Mouse (Mus musculus): ENCODE results near the gene Krt39. TPM values are rescaled to one million over a fixed set of nuclear protein-coding genes. Genes with fewer than 3 reads are reported as not detected.

Gene Krt39
- polyA plus RNA-seq (2014; fragmentation: Illumina TruSeq; extraction: RNeasy Lipid Tissue Mini Kit (QIAGEN cat#74804); ENCODE audit: low read depth, low replicate concordance) = not detected

GRCm38 (mm10) chr11:99521288-99521860, at the start of gene Krt39:
Krt39 (minus strand) TSS chr11:99521338.

DNA sequence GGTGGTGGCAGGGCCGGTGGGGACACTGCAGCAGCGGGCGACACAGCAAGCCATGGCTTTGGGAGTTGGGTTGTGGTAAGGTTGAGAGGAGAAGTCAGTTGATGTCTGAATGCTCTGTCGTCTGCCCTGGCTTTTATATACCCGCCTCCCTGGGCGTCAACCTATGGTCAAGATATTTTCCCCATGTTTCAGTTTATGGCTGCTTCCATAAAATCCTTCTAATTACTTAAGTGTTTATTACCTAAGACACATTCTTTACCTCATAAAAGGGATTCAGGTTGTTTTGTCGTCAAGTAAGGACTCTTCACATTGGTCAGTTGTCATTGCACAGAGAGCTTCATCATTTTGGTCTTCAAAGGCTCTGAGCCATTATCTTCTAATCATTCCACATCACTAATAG, 45.4 kb upstream of the Krt39 start, which contains the start of gene Krtap3-1:
Gene Krtap3-1, minus strand, starts transcription at position 101 of the 400 bp plus-strand sequence.

DNA sequence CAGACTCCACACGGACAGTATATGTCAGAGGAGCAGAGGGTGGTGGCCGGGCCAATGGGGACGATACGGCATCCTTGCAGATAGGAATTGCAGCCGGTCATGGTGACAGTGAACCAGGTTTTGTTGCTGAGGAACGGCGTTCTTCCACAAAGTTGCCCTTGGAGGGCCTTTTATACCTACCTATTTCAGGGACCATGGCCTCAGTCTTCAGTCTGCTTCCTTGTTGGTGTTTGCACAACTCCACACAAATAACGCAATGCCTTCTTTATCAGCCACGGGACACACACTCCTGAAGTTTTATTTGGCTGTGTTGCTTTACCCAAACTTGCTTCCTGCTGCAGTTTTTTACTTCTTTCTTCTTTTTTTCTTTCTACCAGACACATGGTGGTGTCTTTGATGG, 38.2 kb upstream of the Krt39 start, which contains the start of gene Gm11939:
Gene Gm11939, minus strand, starts transcription at position 101 of the 400 bp plus-strand sequence.

DNA sequence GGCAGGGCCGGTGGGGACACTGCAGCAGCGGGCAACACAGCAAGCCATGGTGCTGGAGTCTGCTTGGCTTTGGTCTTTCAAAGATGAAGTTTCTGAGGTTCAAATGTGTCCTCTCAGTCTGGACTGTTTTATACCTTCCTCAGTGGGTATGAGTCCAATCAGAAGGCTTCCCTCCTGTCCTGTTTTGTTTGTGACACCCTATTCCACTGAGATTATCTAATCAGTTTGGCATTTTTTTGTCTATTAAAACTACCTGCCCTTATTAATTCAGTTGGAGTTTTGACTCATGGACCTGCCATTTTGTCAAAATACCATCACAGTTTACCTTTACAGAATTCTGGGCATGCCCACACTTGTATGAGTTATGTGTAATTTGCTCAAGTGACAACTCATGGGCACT, 35.6 kb upstream of the Krt39 start, which contains the start of gene Krtap3-2:
Gene Krtap3-2, minus strand, starts transcription at position 101 of the 400 bp plus-strand sequence.

GRCm38 (mm10) chr11:99550765-99551164, 29.6 kb upstream of the Krt39 start, which contains the start of gene Krtap3-3:
Krtap3-3 (minus strand) TSS chr11:99550865.

DNA sequence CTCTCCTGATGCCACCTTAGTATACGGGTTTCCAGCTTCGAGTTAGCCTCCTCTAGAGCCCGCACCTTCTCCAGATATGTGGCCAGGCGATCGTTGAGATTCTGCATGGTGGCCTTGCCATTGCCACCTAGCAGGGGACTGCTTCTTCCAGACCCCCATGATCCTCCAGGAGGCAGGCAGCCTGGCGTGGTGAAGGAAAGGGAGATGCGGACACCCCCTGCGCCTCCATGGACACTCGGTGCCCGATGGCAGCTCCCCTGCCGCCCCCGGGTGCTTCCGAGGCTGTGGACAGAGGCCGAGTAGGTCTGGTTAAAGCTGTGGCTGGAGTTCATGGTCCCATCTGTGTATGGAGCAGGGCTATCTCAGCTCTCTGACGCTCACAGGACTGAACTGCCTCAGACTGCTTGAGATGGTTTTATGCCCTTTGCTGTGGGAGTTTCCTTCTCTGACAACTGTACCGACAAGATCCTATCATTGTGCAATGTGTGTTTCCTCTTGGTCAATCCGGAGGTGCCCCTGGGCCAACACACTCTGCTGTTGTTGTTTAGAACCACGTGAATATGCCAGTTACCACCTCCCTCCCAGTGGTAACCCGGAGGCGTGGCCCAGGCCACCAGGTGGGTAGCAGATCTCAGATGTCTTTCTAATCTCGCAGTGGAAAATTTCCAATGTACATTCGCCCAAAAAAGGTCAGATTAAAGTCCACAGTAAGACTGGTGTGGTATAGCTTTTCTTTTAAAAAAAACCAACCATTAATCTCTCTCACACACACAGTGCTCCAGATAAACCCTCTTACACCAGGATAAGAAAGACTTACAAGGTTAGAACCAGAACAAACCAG, 28.2 kb downstream of the Krt39 start, which contains the start of gene Krt23:
Gene Krt23, minus strand, starts transcription at position 405 of the 841 bp plus-strand sequence.

Other genes with a start within 250 kb of the Krt39 start
- not detected for gene Krt24, start 236.1 kb downstream of the Krt39 start, polyA plus RNA-seq (2014; fragmentation: Illumina TruSeq; extraction: RNeasy Lipid Tissue Mini Kit (QIAGEN cat#74804); ENCODE audit: low read depth, low replicate concordance)
- gene Krt25, start 198.4 kb downstream of the Krt39 start, polyA plus RNA-seq (2014; fragmentation: Illumina TruSeq; extraction: RNeasy Lipid Tissue Mini Kit (QIAGEN cat#74804); ENCODE audit: low read depth, low replicate concordance) = not detected
- not detected for gene Krt26, start 183.4 kb downstream of the Krt39 start, polyA plus RNA-seq (2014; fragmentation: Illumina TruSeq; extraction: RNeasy Lipid Tissue Mini Kit (QIAGEN cat#74804); ENCODE audit: low read depth, low replicate concordance)
- gene Krt27, start 170.2 kb downstream of the Krt39 start, polyA plus RNA-seq (2014; fragmentation: Illumina TruSeq; extraction: RNeasy Lipid Tissue Mini Kit (QIAGEN cat#74804); ENCODE audit: low read depth, low replicate concordance) = not detected
- gene Krt28, start 146.4 kb downstream of the Krt39 start, polyA plus RNA-seq (2014; fragmentation: Illumina TruSeq; extraction: RNeasy Lipid Tissue Mini Kit (QIAGEN cat#74804); ENCODE audit: low read depth, low replicate concordance) = not detected
- gene Krt10, start 132.0 kb downstream of the Krt39 start, polyA plus RNA-seq (2014; fragmentation: Illumina TruSeq; extraction: RNeasy Lipid Tissue Mini Kit (QIAGEN cat#74804); ENCODE audit: low read depth, low replicate concordance) = 7.4 TPM
- gene Krt12, start 99.1 kb downstream of the Krt39 start, polyA plus RNA-seq (2014; fragmentation: Illumina TruSeq; extraction: RNeasy Lipid Tissue Mini Kit (QIAGEN cat#74804); ENCODE audit: low read depth, low replicate concordance) = not detected
- 0.77 TPM for gene Krt20, start 83.2 kb downstream of the Krt39 start, polyA plus RNA-seq (2014; fragmentation: Illumina TruSeq; extraction: RNeasy Lipid Tissue Mini Kit (QIAGEN cat#74804); ENCODE audit: low read depth, low replicate concordance)
- 62.3 TPM for gene Krt23, start 28.2 kb downstream of the Krt39 start, polyA plus RNA-seq (2014; fragmentation: Illumina TruSeq; extraction: RNeasy Lipid Tissue Mini Kit (QIAGEN cat#74804); ENCODE audit: low read depth, low replicate concordance)
- not detected for gene Krt40, start 21.8 kb upstream of the Krt39 start, polyA plus RNA-seq (2014; fragmentation: Illumina TruSeq; extraction: RNeasy Lipid Tissue Mini Kit (QIAGEN cat#74804); ENCODE audit: low read depth, low replicate concordance)
- 0.48 TPM for gene Krtap3-3, start 29.5 kb upstream of the Krt39 start, polyA plus RNA-seq (2014; fragmentation: Illumina TruSeq; extraction: RNeasy Lipid Tissue Mini Kit (QIAGEN cat#74804); ENCODE audit: low read depth, low replicate concordance)
- not detected for gene Krtap3-2, start 35.5 kb upstream of the Krt39 start, polyA plus RNA-seq (2014; fragmentation: Illumina TruSeq; extraction: RNeasy Lipid Tissue Mini Kit (QIAGEN cat#74804); ENCODE audit: low read depth, low replicate concordance)
- not detected for gene Gm11939, start 38.1 kb upstream of the Krt39 start, polyA plus RNA-seq (2014; fragmentation: Illumina TruSeq; extraction: RNeasy Lipid Tissue Mini Kit (QIAGEN cat#74804); ENCODE audit: low read depth, low replicate concordance)
- gene Krtap3-1, start 45.3 kb upstream of the Krt39 start, polyA plus RNA-seq (2014; fragmentation: Illumina TruSeq; extraction: RNeasy Lipid Tissue Mini Kit (QIAGEN cat#74804); ENCODE audit: low read depth, low replicate concordance) = not detected
- gene Krtap1-5, start 59.7 kb upstream of the Krt39 start, polyA plus RNA-seq (2014; fragmentation: Illumina TruSeq; extraction: RNeasy Lipid Tissue Mini Kit (QIAGEN cat#74804); ENCODE audit: low read depth, low replicate concordance) = not detected
- gene Krtap1-4, start 62.3 kb upstream of the Krt39 start, polyA plus RNA-seq (2014; fragmentation: Illumina TruSeq; extraction: RNeasy Lipid Tissue Mini Kit (QIAGEN cat#74804); ENCODE audit: low read depth, low replicate concordance) = not detected
- gene Krtap1-3, start 70.0 kb upstream of the Krt39 start, polyA plus RNA-seq (2014; fragmentation: Illumina TruSeq; extraction: RNeasy Lipid Tissue Mini Kit (QIAGEN cat#74804); ENCODE audit: low read depth, low replicate concordance) = not detected
- not detected for gene Krtap9-3, start 76.8 kb upstream of the Krt39 start, polyA plus RNA-seq (2014; fragmentation: Illumina TruSeq; extraction: RNeasy Lipid Tissue Mini Kit (QIAGEN cat#74804); ENCODE audit: low read depth, low replicate concordance)
- not detected for gene Gm11938, start 82.0 kb upstream of the Krt39 start, polyA plus RNA-seq (2014; fragmentation: Illumina TruSeq; extraction: RNeasy Lipid Tissue Mini Kit (QIAGEN cat#74804); ENCODE audit: low read depth, low replicate concordance)
- gene Gm11937, start 88.9 kb upstream of the Krt39 start, polyA plus RNA-seq (2014; fragmentation: Illumina TruSeq; extraction: RNeasy Lipid Tissue Mini Kit (QIAGEN cat#74804); ENCODE audit: low read depth, low replicate concordance) = not detected
- gene Krtap2-4, start 93.5 kb upstream of the Krt39 start, polyA plus RNA-seq (2014; fragmentation: Illumina TruSeq; extraction: RNeasy Lipid Tissue Mini Kit (QIAGEN cat#74804); ENCODE audit: low read depth, low replicate concordance) = not detected
- not detected for gene Gm11562, start 99.1 kb upstream of the Krt39 start, polyA plus RNA-seq (2014; fragmentation: Illumina TruSeq; extraction: RNeasy Lipid Tissue Mini Kit (QIAGEN cat#74804); ENCODE audit: low read depth, low replicate concordance)
- gene Krtap4-1, start 106.9 kb upstream of the Krt39 start, polyA plus RNA-seq (2014; fragmentation: Illumina TruSeq; extraction: RNeasy Lipid Tissue Mini Kit (QIAGEN cat#74804); ENCODE audit: low read depth, low replicate concordance) = not detected
- not detected for gene Krtap4-2, start 113.7 kb upstream of the Krt39 start, polyA plus RNA-seq (2014; fragmentation: Illumina TruSeq; extraction: RNeasy Lipid Tissue Mini Kit (QIAGEN cat#74804); ENCODE audit: low read depth, low replicate concordance)
- not detected for gene Krtap4-7, start 122.8 kb upstream of the Krt39 start, polyA plus RNA-seq (2014; fragmentation: Illumina TruSeq; extraction: RNeasy Lipid Tissue Mini Kit (QIAGEN cat#74804); ENCODE audit: low read depth, low replicate concordance)
- not detected for gene Gm11555, start 128.9 kb upstream of the Krt39 start, polyA plus RNA-seq (2014; fragmentation: Illumina TruSeq; extraction: RNeasy Lipid Tissue Mini Kit (QIAGEN cat#74804); ENCODE audit: low read depth, low replicate concordance)
- not detected for gene Gm11563, start 137.6 kb upstream of the Krt39 start, polyA plus RNA-seq (2014; fragmentation: Illumina TruSeq; extraction: RNeasy Lipid Tissue Mini Kit (QIAGEN cat#74804); ENCODE audit: low read depth, low replicate concordance)
- not detected for gene Krtap4-6, start 144.6 kb upstream of the Krt39 start, polyA plus RNA-seq (2014; fragmentation: Illumina TruSeq; extraction: RNeasy Lipid Tissue Mini Kit (QIAGEN cat#74804); ENCODE audit: low read depth, low replicate concordance)
- gene Gm14190, start 169.4 kb upstream of the Krt39 start, polyA plus RNA-seq (2014; fragmentation: Illumina TruSeq; extraction: RNeasy Lipid Tissue Mini Kit (QIAGEN cat#74804); ENCODE audit: low read depth, low replicate concordance) = not detected
- gene Gm14180, start 213.0 kb upstream of the Krt39 start, polyA plus RNA-seq (2014; fragmentation: Illumina TruSeq; extraction: RNeasy Lipid Tissue Mini Kit (QIAGEN cat#74804); ENCODE audit: low read depth, low replicate concordance) = not detected